Mouse (Mus musculus) hindbrain, embryonic 16.5 days (tissue): ENCODE data around the gene Sp1. TPM values are rescaled to one million over a fixed set of nuclear protein-coding genes. Genes with fewer than 3 reads are reported as not detected.

ENCODE experiments used
- ATAC-seq: fragments of 200-750 bp; cut with Nextera tagmentation; 2 replicates; pipeline ENCODE4 v1.8.0; 2017; ENCODE audit warnings: moderate TSS enrichment, moderate library complexity
- H3K27ac ChIP-seq: fragments of 300-500 bp; sonication (generic); 2 replicates; pipeline ENCODE4 v1.5.1; 2014; ENCODE audit warnings: low read depth, mild to moderate bottlenecking, control low read depth, low read length, moderate library complexity
- H3K27me3 ChIP-seq: fragments of 300-500 bp; sonication (generic); replicated peaks from 2 replicates; pipeline ENCODE4 v1.6.1; 2014; ENCODE audit warnings: low read length; ENCODE audit not compliant: control insufficient read depth, insufficient read depth
- H3K36me3 ChIP-seq: fragments of 300-500 bp; sonication (generic); 2 replicates; pipeline ENCODE4 v1.6.1; 2014; ENCODE audit warnings: mild to moderate bottlenecking, low read length, moderate library complexity, mixed read lengths; ENCODE audit not compliant: control insufficient read depth, insufficient read depth
- H3K4me1 ChIP-seq: fragments of 300-500 bp; sonication (generic); 2 replicates; pipeline ENCODE4 v1.6.1; 2014; ENCODE audit warnings: low read depth, low read length; ENCODE audit not compliant: control insufficient read depth, insufficient read depth
- H3K4me2 ChIP-seq: fragments of 300-500 bp; sonication (generic); 2 replicates; pipeline ENCODE4 v1.6.1; 2014; ENCODE audit warnings: mild to moderate bottlenecking, low read length, control low read depth, moderate library complexity
- H3K4me3 ChIP-seq: fragments of 300-500 bp; sonication (generic); 2 replicates; pipeline ENCODE4 v1.5.1; 2014; ENCODE audit warnings: mild to moderate bottlenecking, low read length, control low read depth, moderate library complexity
- H3K9ac ChIP-seq: fragments of 300-500 bp; sonication (generic); 2 replicates; pipeline ENCODE4 v1.6.1; 2014; ENCODE audit warnings: low read depth, mild to moderate bottlenecking, control low read depth, low read length, moderate library complexity
- H3K9me3 ChIP-seq: fragments of 300-500 bp; sonication (generic); 2 replicates; pipeline ENCODE4 v1.6.1; 2014; ENCODE audit warnings: mild to moderate bottlenecking, low read length, moderate library complexity; ENCODE audit not compliant: control insufficient read depth
- WGBS: fragments of 180-500 bp; shearing (Covaris S2); extraction: QIAGEN DNeasy Blood & Tissue Kit; methylation state at CpG from one replicate; pipeline ENCODE4 v1.1.7; 2014; 5-methylcytosine and 5-hydroxymethylcytosine counted together
- polyA plus RNA-seq: library from polyadenylated mRNA; unstranded; fragments of >200 nt; fragmentation: Nextera tagmentation; extraction: Ambion mirVana; gene quantifications from 2 replicates; pipeline ENCODE4 v1.2.1, GENCODE M21; 2015

Gene Sp1
- polyA plus RNA-seq, 1 experiment from 2014 or later: 3.5 TPM

GRCm38 (mm10) chr15:102471727-102472126, 65.8 kb downstream of the Sp1 start:
- Histone ChIP-seq H3K9ac (no peak overlapping the region), H3K27ac (no peak overlapping the region), H3K36me3 (peaks cover 18% of the 10 kb centered on the region), H3K4me3 (peak overlapping the region; percentile 76; the same call in 1 of the 2 replicates), H3K4me1 (peaks cover 13% of the 10 kb centered on the region), H3K4me2 (peak overlapping the region; percentile 73), H3K27me3 (no peaks in the 10 kb centered on the region), H3K9me3 (no peaks in the 10 kb centered on the region)
- no peak for ATAC-seq

- Histone ChIP-seq H3K4me1 (peaks cover 13% of the 10 kb centered on the region), H3K4me2 (no peak overlapping the region), H3K27ac (no peak overlapping the region), H3K36me3 (peaks cover 24% of the 10 kb centered on the region), H3K9me3 (no peaks in the 10 kb centered on the region), H3K9ac (no peak overlapping the region), H3K4me3 (no peak overlapping the region), H3K27me3 (no peaks in the 10 kb centered on the region)
- ATAC-seq: no peak
- WGBS: 70% methylated on average over 2 of the region's 2 CpGs
Measured at GRCm38 (mm10) chr15:102473246-102473645, 67.3 kb downstream of the Sp1 start.

- Histone ChIP-seq H3K9me3 (no peaks in the 10 kb centered on the region), H3K4me1 (peaks cover 13% of the 10 kb centered on the region), H3K9ac (no peak overlapping the region), H3K4me3 (no peak overlapping the region), H3K27ac (no peak overlapping the region), H3K27me3 (no peaks in the 10 kb centered on the region), H3K4me2 (no peak overlapping the region), H3K36me3 (peaks cover 30% of the 10 kb centered on the region)
- ATAC-seq: no peak
- 95% methylated on average over 2 of the region's 2 CpGs for WGBS
Measured at GRCm38 (mm10) chr15:102474520-102474919, 68.6 kb downstream of the Sp1 start.

GRCm38 (mm10) chr15:102483136-102483535, 77.2 kb downstream of the Sp1 start:
- no peaks in the 10 kb centered on the region for H3K4me1 ChIP-seq
- 92% methylated on average over 3 of the region's 3 CpGs for WGBS
- H3K27me3 ChIP-seq: no peaks in the 10 kb centered on the region
- ATAC-seq: no peak
- H3K36me3 ChIP-seq: peaks cover 43% of the 10 kb centered on the region
- H3K9ac ChIP-seq: no peak overlapping the region
- H3K4me3 ChIP-seq: no peak overlapping the region
- no peaks in the 10 kb centered on the region for H3K9me3 ChIP-seq
- no peak overlapping the region for H3K27ac ChIP-seq
- no peak overlapping the region for H3K4me2 ChIP-seq

- no peak overlapping the region for H3K4me2 ChIP-seq
- no peaks in the 10 kb centered on the region for H3K9me3 ChIP-seq
- 90% methylated on average over 12 of the region's 12 CpGs for WGBS
Measured at GRCm38 (mm10) chr15:102485853-102486252, 79.9 kb downstream of the Sp1 start.

More at GRCm38 (mm10) chr15:102485853-102486252, 79.9 kb downstream of the Sp1 start:
- Histone ChIP-seq H3K27me3 (no peaks in the 10 kb centered on the region), H3K4me1 (no peaks in the 10 kb centered on the region), H3K27ac (no peak overlapping the region), H3K36me3 (peaks cover 57% of the 10 kb centered on the region), H3K9ac (no peak overlapping the region), H3K4me3 (no peak overlapping the region)
- no peak for ATAC-seq

Other genes starting within 250 kb of the Sp1 start
- gene Zfp740, start 202.9 kb upstream of the Sp1 start, polyA plus RNA-seq: 39.6 and 51.0 TPM in 2 replicates
- 35.5 and 43.3 TPM in 2 replicates for gene Csad, start 201.4 kb upstream of the Sp1 start, polyA plus RNA-seq
- gene Itgb7, start 174.2 kb upstream of the Sp1 start, polyA plus RNA-seq: 1.1 and 2.0 TPM in 2 replicates
- gene Rarg, start 148.6 kb upstream of the Sp1 start, polyA plus RNA-seq: 5.6 and 7.6 TPM in 2 replicates
- gene Gm9918, start 135.6 kb upstream of the Sp1 start, polyA plus RNA-seq: 0.06 and 0.14 TPM in 2 replicates
- 65.9 and 67.6 TPM in 2 replicates for gene Mfsd5, start 126.7 kb upstream of the Sp1 start, polyA plus RNA-seq
- gene Espl1, start 109.9 kb upstream of the Sp1 start, polyA plus RNA-seq: 4.1 and 6.4 TPM in 2 replicates
- 448 and 464 TPM in 2 replicates for gene Pfdn5, start 80.0 kb upstream of the Sp1 start, polyA plus RNA-seq
- gene Myg1, start 74.4 kb upstream of the Sp1 start, polyA plus RNA-seq: 88.1 and 99.0 TPM in 2 replicates
- gene Aaas, start 55.4 kb upstream of the Sp1 start, polyA plus RNA-seq: 36.1 and 38.1 TPM in 2 replicates
- gene Sp7, start 39.0 kb upstream of the Sp1 start, polyA plus RNA-seq: 0.46 and 1.0 TPM in 2 replicates
- 0.10 and 0.30 TPM in 2 replicates for gene Amhr2, start 39.2 kb downstream of the Sp1 start, polyA plus RNA-seq
- 83.3 and 98.7 TPM in 2 replicates for gene Prr13, start 52.9 kb downstream of the Sp1 start, polyA plus RNA-seq
- gene Pcbp2, start 64.4 kb downstream of the Sp1 start, polyA plus RNA-seq: 120 TPM in 2 replicates
- gene Gm10337, start 97.6 kb downstream of the Sp1 start, polyA plus RNA-seq: 8.1 and 21.8 TPM in 2 replicates
- gene Map3k12, start 110.9 kb downstream of the Sp1 start, polyA plus RNA-seq: 55.7 and 62.4 TPM in 2 replicates
- 104 and 109 TPM in 2 replicates for gene Tarbp2, start 112.0 kb downstream of the Sp1 start, polyA plus RNA-seq
- 4.1 and 5.0 TPM in 2 replicates for gene Npff, start 118.8 kb downstream of the Sp1 start, polyA plus RNA-seq
- gene Gm28047, start 218.9 kb downstream of the Sp1 start, polyA plus RNA-seq: not detected in 2 replicates
- gene Atf7, start 219.3 kb downstream of the Sp1 start, polyA plus RNA-seq: 16.5 and 20.6 TPM in 2 replicates